Mouse (Mus musculus) lung, adult 2 months (tissue): ENCODE results near the gene Fam180a.

Source experiments
- CTCF ChIP-seq: fragments of 200-500 bp; IDR thresholded peaks from 2 replicates; pipeline ENCODE4 v1.5.1; 2011; ENCODE audit warnings: mild to moderate bottlenecking, low read length, control low read depth; ENCODE audit not compliant: insufficient read depth
- POLR2A ChIP-seq: fragments of 200-500 bp; IDR thresholded peaks from 2 replicates; pipeline ENCODE4 v1.6.1; 2011; ENCODE audit warnings: low read depth, mild to moderate bottlenecking, control low read depth, low read length, borderline replicate concordance; ENCODE audit errors: extremely low read depth

DNA sequence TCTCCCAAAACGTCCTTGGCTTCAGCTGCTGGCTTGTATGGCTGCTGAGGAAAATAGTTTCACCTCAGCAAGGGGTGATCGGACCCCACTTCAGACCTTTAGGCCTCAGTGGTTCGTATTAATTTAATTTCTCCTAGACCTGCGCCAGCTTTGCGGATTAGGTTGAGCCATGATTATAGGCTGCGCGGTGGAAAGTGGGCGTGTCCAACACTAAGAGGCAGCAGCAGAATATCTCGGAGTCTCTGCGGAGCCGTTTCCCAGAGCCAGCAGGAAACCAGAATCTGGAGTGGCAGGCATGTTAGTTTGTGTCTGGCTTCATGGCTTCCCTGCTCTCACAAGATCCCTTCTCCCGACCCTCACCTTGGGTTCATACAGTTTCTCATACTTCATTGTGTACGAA, 56.3 kb downstream of the Fam180a start:
- no peak for TF ChIP-seq CTCF
- no peak for TF ChIP-seq POLR2A
